Mouse (Mus musculus) myocyte (in vitro differentiated cells): ENCODE measurements at regions not wholly inside any gene's neighbourhood (a gene's known extent, or its start where the extent isn't known, plus 50 kb on each side); places are given as distances from the start of the nearest gene placed in this dataset.

Source experiments
- E2F4 ChIP-seq: IDR thresholded peaks from one replicate; pipeline ENCODE4 v1.6.1; 2011; ENCODE audit warnings: mild to moderate bottlenecking, control low read depth, moderate library complexity; ENCODE audit not compliant: insufficient read depth
- POLR2A ChIP-seq: IDR thresholded peaks from one replicate; pipeline ENCODE4 v1.6.1; 2011; ENCODE audit warnings: low read depth, mild to moderate bottlenecking, control low read depth, moderate library complexity; ENCODE audit not compliant: insufficient read length
- TCF12 ChIP-seq: IDR thresholded peaks from one replicate; pipeline ENCODE4 v1.6.1; 2011; ENCODE audit warnings: mild to moderate bottlenecking, control low read depth; ENCODE audit not compliant: poor library complexity, insufficient read depth, severe bottlenecking
- USF1 ChIP-seq: IDR thresholded peaks from one replicate; pipeline ENCODE4 v1.6.1; 2011; ENCODE audit warnings: low read depth, mild to moderate bottlenecking, control low read depth, moderate library complexity

- no peak for TF ChIP-seq E2F4
- TF ChIP-seq USF1: no peak
- no peak for TF ChIP-seq POLR2A
- no peak for TF ChIP-seq TCF12
Measured at GRCm38 (mm10) chr17:14595525-14595924, 98.5 kb downstream of the Thbs2 start.
